Mouse (Mus musculus) CH12.LX (cell line): ENCODE data around the gene Dclk1.

Experiments used
- BHLHE40 ChIP-seq: IDR thresholded peaks from 2 replicates; pipeline ENCODE4 v1.6.1; 2011; ENCODE audit warnings: mild to moderate bottlenecking, low read depth, low read length, improper control_type of control experiment
- CHD2 ChIP-seq: IDR thresholded peaks from 2 replicates; pipeline ENCODE4 v1.6.1; 2011; ENCODE audit warnings: low read length, improper control_type of control experiment
- CTCF ChIP-seq, 2 experiments: IDR thresholded peaks in 1 of 2; conservative IDR thresholded peaks in 1 of 2; 2 replicates each; pipeline ENCODE4 v1.5.1; 2011 to 2012; ENCODE audit warnings: low read depth in 2 of 2, low read length in 2 of 2, improper control_type of control experiment in 1 of 2, inconsistent platforms in 1 of 2, mild to moderate bottlenecking in 1 of 2, moderate library complexity in 1 of 2
- EP300 ChIP-seq: IDR thresholded peaks from 2 replicates; pipeline ENCODE4 v1.6.1; 2011; ENCODE audit warnings: low read length, improper control_type of control experiment
- IRF4 ChIP-seq: IDR thresholded peaks from 2 replicates; pipeline ENCODE4 v1.6.1; 2014; ENCODE audit warnings: low read depth, mild to moderate bottlenecking, inconsistent platforms, low read length, improper control_type of control experiment
- KAT2A ChIP-seq: IDR thresholded peaks from 2 replicates; pipeline ENCODE4 v1.6.1; 2012; ENCODE audit warnings: low read length, improper control_type of control experiment, inconsistent platforms; ENCODE audit not compliant: insufficient replicate concordance
- MAFK ChIP-seq: IDR thresholded peaks from 2 replicates; pipeline ENCODE4 v1.6.1; 2011; ENCODE audit warnings: low read length, improper control_type of control experiment; ENCODE audit not compliant: insufficient replicate concordance
- NELFE ChIP-seq: IDR thresholded peaks from 2 replicates; pipeline ENCODE4 v1.6.1; 2011; ENCODE audit warnings: low read depth, low read length, improper control_type of control experiment
- POLR2A ChIP-seq: IDR thresholded peaks from 2 replicates; pipeline ENCODE4 v1.6.1; 2011; ENCODE audit warnings: low read depth, mild to moderate bottlenecking, improper control_type of control experiment, low read length
- POLR2AphosphoS2 ChIP-seq: IDR thresholded peaks from 2 replicates; pipeline ENCODE4 v1.6.1; 2011; ENCODE audit warnings: low read depth, low read length, improper control_type of control experiment
- SIN3A ChIP-seq: IDR thresholded peaks from 2 replicates; pipeline ENCODE4 v1.6.1; 2012; ENCODE audit warnings: low read length, improper control_type of control experiment, inconsistent platforms
- TCF12 ChIP-seq: IDR thresholded peaks from 2 replicates; pipeline ENCODE4 v1.6.1; 2014; ENCODE audit warnings: low read depth, mild to moderate bottlenecking, inconsistent platforms, low read length, improper control_type of control experiment
- ZC3H11A ChIP-seq: IDR thresholded peaks from 2 replicates; pipeline ENCODE4 v1.6.1; 2012; ENCODE audit warnings: low read depth, mild to moderate bottlenecking, inconsistent platforms, low read length, improper control_type of control experiment

DNA sequence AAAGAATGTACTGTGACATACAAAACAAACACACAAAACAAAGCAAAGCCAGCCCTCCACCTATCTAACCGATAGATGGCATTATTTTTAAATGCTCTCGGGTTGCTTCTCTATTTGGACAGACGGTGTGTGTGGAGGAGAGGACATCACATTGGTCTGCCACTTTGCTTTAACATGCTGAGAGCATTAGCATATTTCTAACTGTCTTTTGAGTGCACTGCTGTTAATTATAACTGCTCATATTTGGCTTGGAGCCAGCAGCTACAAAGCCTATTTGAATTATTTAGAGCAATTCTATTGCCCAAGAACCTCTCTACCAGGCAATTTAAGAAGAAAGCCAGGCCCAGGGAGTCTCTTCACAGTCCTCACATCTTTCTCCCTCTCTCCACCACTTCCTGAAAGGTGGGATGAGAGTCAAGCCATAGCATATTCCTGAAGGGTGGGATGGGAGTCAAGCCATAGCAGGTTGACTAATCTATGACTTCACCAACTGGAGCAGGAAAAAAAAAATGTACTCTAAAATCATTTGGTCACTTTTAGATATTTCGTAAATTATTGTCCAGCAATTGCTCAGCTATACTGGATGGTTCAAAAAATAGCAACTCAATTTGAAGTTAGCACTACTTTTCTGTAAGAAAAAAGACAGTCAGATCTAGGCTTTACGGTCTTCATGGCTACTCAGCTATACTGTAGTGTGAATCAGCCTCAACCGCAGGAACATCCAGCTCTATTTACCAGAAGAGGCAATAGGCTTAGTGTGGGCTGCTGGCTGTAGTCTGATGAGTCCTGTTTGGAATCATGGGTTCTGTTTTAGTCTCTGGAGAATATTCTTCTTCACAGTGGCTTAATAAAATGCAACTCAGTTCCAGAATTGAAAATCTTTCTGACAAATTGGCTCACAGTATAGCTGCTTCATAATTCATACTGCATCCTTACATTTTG is 155.9 kb downstream of the Dclk1 start:
- TF ChIP-seq MAFK, result no peak
- TF ChIP-seq POLR2A, result no peak
- no peak for TF ChIP-seq CTCF (conservative IDR thresholded peaks at IDR 0.05 in 1 of 2, IDR thresholded peaks at IDR 0.05 in 1 of 2; ENCODE audit: low read depth in 2 of 2, low read length in 2 of 2)
- no peak for TF ChIP-seq KAT2A
- no peak for TF ChIP-seq EP300
- no peak for TF ChIP-seq SIN3A
- no peak for TF ChIP-seq IRF4
- TF ChIP-seq ZC3H11A, result no peak
- TF ChIP-seq CHD2, result no peak
- no peak for TF ChIP-seq TCF12
- TF ChIP-seq NELFE, result no peak
- TF ChIP-seq BHLHE40, result no peak
- TF ChIP-seq POLR2AphosphoS2, result no peak
